Mouse (Mus musculus) liver, embryonic 13.5 days (tissue): ENCODE results near the gene Uba2. TPM values are rescaled to one million over a fixed set of nuclear protein-coding genes. Genes with fewer than 3 reads are reported as not detected.
A peak's percentile ranks its signal among the peaks of the same experiment; 100 is the strongest.
"Not testable (repeated sequence)": the region's sequence is repeated elsewhere in the genome, so short reads cannot be mapped to it uniquely, and the experiment has no call there.

Experiments
- ATAC-seq: fragments of 200-750 bp; cut with Nextera tagmentation; 2 replicates; pipeline ENCODE4 v1.8.0; 2017; ENCODE audit warnings: low read depth, mild to moderate bottlenecking, moderate number of reproducible peaks, moderate library complexity
- DNase-seq: peaks from one replicate; pipeline ENCODE4 v3.0.0; 2022
- H3K27ac ChIP-seq: fragments of 300-500 bp; sonication (generic); 2 replicates; pipeline ENCODE4 v1.5.1; 2015; ENCODE audit warnings: moderate library complexity, mild to moderate bottlenecking, inconsistent platforms
- H3K27me3 ChIP-seq: fragments of 300-500 bp; sonication (generic); 2 replicates; pipeline ENCODE4 v1.6.1; 2015; ENCODE audit warnings: mild to moderate bottlenecking, inconsistent platforms
- H3K36me3 ChIP-seq: fragments of 300-500 bp; sonication (generic); 2 replicates; pipeline ENCODE4 v1.6.1; 2015; ENCODE audit warnings: mild to moderate bottlenecking, inconsistent platforms
- H3K4me1 ChIP-seq: fragments of 300-500 bp; sonication (generic); replicated peaks from 2 replicates; pipeline ENCODE4 v1.6.1; 2015; ENCODE audit warnings: inconsistent platforms
- H3K4me2 ChIP-seq: fragments of 300-500 bp; sonication (generic); 2 replicates; pipeline ENCODE4 v1.6.1; 2015; ENCODE audit warnings: inconsistent platforms, mild to moderate bottlenecking, moderate library complexity
- H3K4me3 ChIP-seq: fragments of 300-500 bp; sonication (generic); replicated peaks from 2 replicates; pipeline ENCODE4 v1.5.1; 2015; ENCODE audit warnings: mild to moderate bottlenecking, inconsistent platforms
- H3K9ac ChIP-seq: fragments of 300-500 bp; sonication (generic); 2 replicates; pipeline ENCODE4 v1.6.1; 2015; ENCODE audit warnings: mild to moderate bottlenecking, inconsistent platforms
- H3K9me3 ChIP-seq: fragments of 300-500 bp; sonication (generic); replicated peaks from 2 replicates; pipeline ENCODE4 v1.6.1; 2016; ENCODE audit warnings: inconsistent platforms
- WGBS: fragments of 180-500 bp; shearing (Covaris S2); methylation state at CpG from one replicate; pipeline ENCODE4 v1.1.7; 2015; ENCODE audit not compliant: insufficient replicate concordance; 5-methylcytosine and 5-hydroxymethylcytosine counted together
- polyA plus RNA-seq: library from polyadenylated mRNA; unstranded; fragments of >200 nt; fragmentation: Nextera tagmentation; extraction: Ambion mirVana; gene quantifications from 2 replicates; pipeline ENCODE4 v1.2.1, GENCODE M21; 2015

The Uba2 gene
- polyA plus RNA-seq, 1 experiment from 2014 or later: 131 TPM

- ATAC-seq (no peak), DNase-seq (no peak)
- Histone ChIP-seq H3K9ac (peak overlapping the region; percentile 13; the same call in 1 of the 2 replicates), H3K27ac (no peak overlapping the region), H3K4me1 (0 out of 2 replicates have a peak, but pooled peaks cover 2% of the 10 kb centered on the region), H3K27me3 (peaks cover 53% of the 10 kb centered on the region), H3K4me3 (peak overlapping the region; percentile 61), H3K36me3 (no peaks in the 10 kb centered on the region), H3K9me3 (no peaks in the 10 kb centered on the region), H3K4me2 (peak overlapping the region; percentile 62)
- 13% methylated on average over 3 of the region's 3 CpGs for WGBS
Measured at GRCm38 (mm10) chr7:34131959-34132354, 37.4 kb downstream of the Uba2 start.

GRCm38 (mm10) chr7:34131118-34131517 is 38.3 kb downstream of the Uba2 start:
- 45% methylated on average over 3 of the region's 3 CpGs for WGBS
- Histone ChIP-seq H3K36me3 (no peaks in the 10 kb centered on the region), H3K4me3 (no peak overlapping the region), H3K27me3 (peaks cover 53% of the 10 kb centered on the region), H3K4me2 (no peak overlapping the region), H3K4me1 (0 out of 2 replicates have a peak, but pooled peaks cover 2% of the 10 kb centered on the region), H3K9me3 (no peaks in the 10 kb centered on the region), H3K27ac (no peak overlapping the region), H3K9ac (no peak overlapping the region)
- no peak for ATAC-seq
- DNase-seq: no peak

GRCm38 (mm10) chr7:34126291-34126690 is 43.1 kb downstream of the Uba2 start:
- Histone ChIP-seq H3K9me3 (no peaks in the 10 kb centered on the region), H3K4me2 (no peak overlapping the region), H3K27me3 (peaks cover 12% of the 10 kb centered on the region), H3K4me3 (no peak overlapping the region), H3K9ac (no peak overlapping the region), H3K36me3 (no peaks in the 10 kb centered on the region), H3K4me1 (no peaks in the 10 kb centered on the region), H3K27ac (no peak overlapping the region)
- ATAC-seq: no peak
- WGBS: 71% methylated on average over 3 of the region's 3 CpGs
- DNase-seq: no peak

- peaks cover 2% of the 10 kb centered on the region for H3K27me3 ChIP-seq
- H3K9ac ChIP-seq: no peak overlapping the region
- no peaks in the 10 kb centered on the region for H3K9me3 ChIP-seq
- H3K36me3 ChIP-seq: no peaks in the 10 kb centered on the region
- no peak for DNase-seq
- H3K4me2 ChIP-seq: no peak overlapping the region
- ATAC-seq: no peak
- no peak overlapping the region for H3K4me3 ChIP-seq
- no peaks in the 10 kb centered on the region for H3K4me1 ChIP-seq
- no peak overlapping the region for H3K27ac ChIP-seq
- WGBS: 78% methylated on average over 9 of the region's 9 CpGs
Measured at GRCm38 (mm10) chr7:34125346-34125745, 44.1 kb downstream of the Uba2 start.

GRCm38 (mm10) chr7:34122987-34123720 is 46.2 kb downstream of the Uba2 start:
- Histone ChIP-seq H3K4me1 (no peaks in the 10 kb centered on the region), H3K9me3 (no peaks in the 10 kb centered on the region), H3K4me3 (no peak overlapping the region), H3K27ac (no peak overlapping the region), H3K9ac (no peak overlapping the region), H3K36me3 (no peaks in the 10 kb centered on the region), H3K4me2 (no peak overlapping the region), H3K27me3 (no peaks in the 10 kb centered on the region)
- 63% methylated on average over 6 of the region's 6 CpGs for WGBS
- no peak for DNase-seq
- ATAC-seq: no peak

GRCm38 (mm10) chr7:34120636-34121035 is 48.8 kb downstream of the Uba2 start:
- H3K4me3 ChIP-seq, H3K36me3 ChIP-seq, H3K9ac ChIP-seq, ATAC-seq, H3K27ac ChIP-seq, H3K4me2 ChIP-seq, H3K9me3 ChIP-seq, H3K4me1 ChIP-seq, H3K27me3 ChIP-seq, DNase-seq: not testable (repeated sequence)
- WGBS: 33% methylated on average over 1 of the region's 1 CpGs

GRCm38 (mm10) chr7:34116601-34117000 is 52.8 kb downstream of the Uba2 start:
- Histone ChIP-seq H3K9ac (no peak overlapping the region), H3K4me1 (no peaks in the 10 kb centered on the region), H3K27ac (no peak overlapping the region), H3K27me3 (no peaks in the 10 kb centered on the region), H3K36me3 (peaks cover 10% of the 10 kb centered on the region), H3K4me2 (no peak overlapping the region), H3K9me3 (no peaks in the 10 kb centered on the region), H3K4me3 (no peak overlapping the region)
- DNase-seq: no peak
- WGBS: 72% methylated on average over 3 of the region's 3 CpGs
- no peak for ATAC-seq

GRCm38 (mm10) chr7:34109190-34109589 is 60.2 kb downstream of the Uba2 start:
- no peak for DNase-seq
- Histone ChIP-seq H3K9me3 (no peaks in the 10 kb centered on the region), H3K4me2 (no peak overlapping the region), H3K4me1 (no peaks in the 10 kb centered on the region), H3K4me3 (no peak overlapping the region), H3K27me3 (no peaks in the 10 kb centered on the region), H3K36me3 (peaks cover 7% of the 10 kb centered on the region), H3K9ac (no peak overlapping the region), H3K27ac (no peak overlapping the region)
- no peak for ATAC-seq
- WGBS: 69% methylated on average over 5 of the region's 5 CpGs

GRCm38 (mm10) chr7:34101276-34101675 is 68.1 kb downstream of the Uba2 start:
- Histone ChIP-seq H3K36me3 (no peaks in the 10 kb centered on the region), H3K4me3 (no peak overlapping the region), H3K9ac (no peak overlapping the region), H3K4me1 (no peaks in the 10 kb centered on the region), H3K27ac (no peak overlapping the region), H3K27me3 (no peaks in the 10 kb centered on the region), H3K4me2 (no peak overlapping the region), H3K9me3 (0 out of 2 replicates have a peak, but pooled peaks cover 4% of the 10 kb centered on the region)
- ATAC-seq (no peak), DNase-seq (no peak)

GRCm38 (mm10) chr7:34100002-34100401 is 69.4 kb downstream of the Uba2 start:
- 37% methylated on average over 2 of the region's 2 CpGs for WGBS

GRCm38 (mm10) chr7:34094911-34095481 is 74.4 kb downstream of the Uba2 start, which contains the start of gene Scgb1b30:
TSS of gene Scgb1b30 (plus strand) at chr7:34095431.
- 59% methylated on average over 3 of the region's 3 CpGs for WGBS
- peaks cover 4% of the 10 kb centered on the region; the same call in 1 of the 2 replicates for H3K9me3 ChIP-seq
- H3K4me1 ChIP-seq: no peaks in the 10 kb centered on the region
- no peak within 1 kb of the TSS for H3K27ac ChIP-seq
- no peak within 1 kb of the TSS for H3K4me3 ChIP-seq
- H3K4me2 ChIP-seq: no peak within 1 kb of the TSS
- DNase-seq (no peak), ATAC-seq (no peak)
- no peak within 1 kb of the TSS for H3K9ac ChIP-seq
- no peaks in the 10 kb centered on the region for H3K36me3 ChIP-seq
- no peaks in the 10 kb centered on the region for H3K27me3 ChIP-seq

More at GRCm38 (mm10) chr7:34100002-34100401, 69.4 kb downstream of the Uba2 start:
- Histone ChIP-seq H3K36me3 (no peaks in the 10 kb centered on the region), H3K4me1 (no peaks in the 10 kb centered on the region), H3K27me3 (no peaks in the 10 kb centered on the region), H3K9ac (no peak overlapping the region), H3K9me3 (0 out of 2 replicates have a peak, but pooled peaks cover 4% of the 10 kb centered on the region), H3K27ac (no peak overlapping the region), H3K4me3 (no peak overlapping the region), H3K4me2 (no peak overlapping the region)
- no peak for DNase-seq
- no peak for ATAC-seq
